Mouse (Mus musculus) olfactory bulb, adult 2 months (tissue): ENCODE measurements at regions not wholly inside any gene's neighbourhood (a gene's known extent, or its start where the extent isn't known, plus 50 kb on each side); places are given as distances from the start of the nearest gene placed in this dataset.

ENCODE experiments used
- CTCF ChIP-seq: fragments of 200-500 bp; IDR thresholded peaks from 2 replicates; pipeline ENCODE4 v1.5.1; 2012; ENCODE audit warnings: low read depth, mild to moderate bottlenecking, low read length, moderate library complexity; ENCODE audit not compliant: insufficient read depth
- POLR2A ChIP-seq: fragments of 200-500 bp; IDR thresholded peaks from 2 replicates; pipeline ENCODE4 v1.6.1; 2012; ENCODE audit warnings: mild to moderate bottlenecking, low read depth, low read length, moderate library complexity; ENCODE audit not compliant: insufficient read depth

- TF ChIP-seq POLR2A: no peak
- TF ChIP-seq CTCF: no peak
These were observed 120.0 kb upstream of the Stt3b start for GRCm38 (mm10) chr9:115430271-115430670.
